Mouse (Mus musculus): ENCODE data around the gene Drd3. TPM values are rescaled to one million over a fixed set of nuclear protein-coding genes. Genes with fewer than 3 reads are reported as not detected.

Gene Drd3
- 0.49 TPM in 2 replicates for polyA plus RNA-seq (2012; rRNA removed)

GRCm38 (mm10) chr16:43753751-43754150 lies at the start of gene Drd3:
Gene Drd3, plus strand, starts transcription at chr16:43754026.

Other genes starting within 250 kb of the Drd3 start
- not detected in 2 replicates for gene Tigit, start 89.9 kb upstream of the Drd3 start, polyA plus RNA-seq (2012; rRNA removed)
- gene Ccdc191, start 135.8 kb downstream of the Drd3 start, polyA plus RNA-seq (2012; rRNA removed), result 0.33 and 0.57 TPM in 2 replicates
- gene Qtrt2, start 172.8 kb downstream of the Drd3 start, polyA plus RNA-seq (2012; rRNA removed), result 2.0 and 3.5 TPM in 2 replicates
- 1.4 and 1.8 TPM in 2 replicates for gene Zdhhc23, start 225.8 kb downstream of the Drd3 start, polyA plus RNA-seq (2012; rRNA removed)